Mouse (Mus musculus) embryonic fibroblast, embryonic 13.5 days (primary cell): ENCODE measurements around the gene Neb.

ENCODE experiments used
- CTCF ChIP-seq: IDR thresholded peaks from 2 replicates; pipeline ENCODE4 v1.5.1; 2011; ENCODE audit warnings: mild to moderate bottlenecking, control low read depth, low read length, moderate library complexity, borderline replicate concordance; ENCODE audit not compliant: insufficient read depth
- POLR2A ChIP-seq: IDR thresholded peaks from 2 replicates; pipeline ENCODE4 v1.6.1; 2011; ENCODE audit warnings: low read depth, mild to moderate bottlenecking, control low read depth, low read length, moderate library complexity

- no peak for TF ChIP-seq CTCF
- no peak for TF ChIP-seq POLR2A
Measured at GRCm38 (mm10) chr2:52114086-52114485, 264.2 kb downstream of the Neb start.
